Mouse (Mus musculus) testis, adult 2 months (tissue): ENCODE measurements at regions not wholly inside any gene's neighbourhood (a gene's known extent, or its start where the extent isn't known, plus 50 kb on each side); places are given as distances from the start of the nearest gene placed in this dataset.
"Not testable (repeated sequence)": the region's sequence is repeated elsewhere in the genome, so short reads cannot be mapped to it uniquely, and the experiment has no call there.

Source experiments
- H3K27ac ChIP-seq: fragments of 200-500 bp; 2 replicates; pipeline ENCODE4 v1.5.1; 2012; ENCODE audit warnings: low read depth, low read length; ENCODE audit not compliant: control insufficient read depth, insufficient read depth
- H3K27me3 ChIP-seq: fragments of 200-500 bp; 2 replicates; pipeline ENCODE4 v1.6.1; 2012; ENCODE audit warnings: mild to moderate bottlenecking, low read length, moderate library complexity; ENCODE audit not compliant: control insufficient read depth, insufficient read depth
- H3K36me3 ChIP-seq: fragments of 200-500 bp; 2 replicates; pipeline ENCODE4 v1.6.1; 2012; ENCODE audit warnings: mild to moderate bottlenecking, low read length; ENCODE audit not compliant: control insufficient read depth, insufficient read depth
- H3K4me1 ChIP-seq: fragments of 200-500 bp; 2 replicates; pipeline ENCODE4 v1.6.1; 2012; ENCODE audit warnings: low read length; ENCODE audit not compliant: control insufficient read depth, insufficient read depth
- H3K4me3 ChIP-seq: fragments of 200-500 bp; 2 replicates; pipeline ENCODE4 v1.5.1; 2012; ENCODE audit warnings: low read depth, mild to moderate bottlenecking, low read length, moderate library complexity, mixed read lengths; ENCODE audit not compliant: control insufficient read depth
- CTCF ChIP-seq: fragments of 200-500 bp; IDR thresholded peaks from 2 replicates; pipeline ENCODE4 v1.5.1; 2012; ENCODE audit warnings: low read depth, mild to moderate bottlenecking, inconsistent platforms, low read length, moderate library complexity; ENCODE audit not compliant: control insufficient read depth, insufficient read depth, insufficient replicate concordance
- POLR2A ChIP-seq: fragments of 200-500 bp; IDR thresholded peaks from 2 replicates; pipeline ENCODE4 v1.6.1; 2012; ENCODE audit warnings: low read depth, mild to moderate bottlenecking, inconsistent platforms, low read length, moderate library complexity; ENCODE audit not compliant: control insufficient read depth

GRCm38 (mm10) chrX:50537122-50537784, 109.0 kb upstream of the Olfr1324 start:
- no peak for TF ChIP-seq POLR2A
- no peak for TF ChIP-seq CTCF
- Histone ChIP-seq H3K27me3 (no peaks in the 10 kb centered on the region), H3K4me1 (no peaks in the 10 kb centered on the region), H3K27ac (no peak overlapping the region), H3K36me3 (no peaks in the 10 kb centered on the region), H3K4me3 (peak overlapping the region; percentile 45)

- H3K27me3 ChIP-seq, result no peaks in the 10 kb centered on the region
- TF ChIP-seq CTCF (no peak), POLR2A (no peak)
- no peaks in the 10 kb centered on the region for H3K4me1 ChIP-seq
Measured at GRCm38 (mm10) chrX:50504047-50504446, 75.7 kb upstream of the Olfr1324 start.

GRCm38 (mm10) chrX:50501181-50501580, 72.9 kb upstream of the Olfr1324 start:
- TF ChIP-seq POLR2A, result no peak
- no peak for TF ChIP-seq CTCF
- no peak overlapping the region for H3K27ac ChIP-seq
- H3K27me3 ChIP-seq, result no peaks in the 10 kb centered on the region
- no peaks in the 10 kb centered on the region for H3K36me3 ChIP-seq
- no peaks in the 10 kb centered on the region for H3K4me1 ChIP-seq
- no peak overlapping the region for H3K4me3 ChIP-seq

More at GRCm38 (mm10) chrX:50504047-50504446, 75.7 kb upstream of the Olfr1324 start:
- no peak overlapping the region for H3K27ac ChIP-seq
- no peak overlapping the region for H3K4me3 ChIP-seq
- no peaks in the 10 kb centered on the region for H3K36me3 ChIP-seq

- not testable (repeated sequence) for H3K27ac ChIP-seq, H3K4me3 ChIP-seq, H3K27me3 ChIP-seq, H3K4me1 ChIP-seq, H3K36me3 ChIP-seq
Measured at GRCm38 (mm10) chrX:50490477-50490967, 62.2 kb upstream of the Olfr1324 start.
